Mouse (Mus musculus): Measurements from ENCODE around the gene Rnf144b. TPM values are rescaled to one million over a fixed set of nuclear protein-coding genes. Genes with fewer than 3 reads are reported as not detected.

Gene Rnf144b
- polyA plus RNA-seq, 1 experiment from 2014 or later, result 1.3 TPM

- H3K9me3 ChIP-seq (ENCODE audit: control insufficient read depth, low read length), result no peaks in the 10 kb centered on the region
- no peak overlapping the region for H3K4me3 ChIP-seq (ENCODE audit: low read depth, low read length)
- no peaks in the 10 kb centered on the region for H3K27me3 ChIP-seq (ENCODE audit: control insufficient read depth, insufficient read depth, low read length)
- 80% methylated on average over 3 of the region's 3 CpGs for WGBS
- H3K36me3 ChIP-seq (ENCODE audit: control insufficient read depth, insufficient read depth, low read length), result no peaks in the 10 kb centered on the region
- H3K27ac ChIP-seq (ENCODE audit: low read depth, low read length), result no peak overlapping the region
- ATAC-seq (ENCODE audit: low read depth), result no peak
- no peak overlapping the region for H3K4me2 ChIP-seq (ENCODE audit: low read depth, low read length)
- no peak overlapping the region for H3K9ac ChIP-seq (replicated peaks; ENCODE audit: low read depth, low read length)
- no peaks in the 10 kb centered on the region for H3K4me1 ChIP-seq (ENCODE audit: control insufficient read depth, insufficient read depth, low read length)
Observed at GRCm38 (mm10) chr13:47112924-47113323, 9.5 kb upstream of the Rnf144b start.

- ATAC-seq (ENCODE audit: low read depth), result no peak
- WGBS, result 92% methylated on average over 3 of the region's 3 CpGs
Observed at GRCm38 (mm10) chr13:47116000-47116399, 6.5 kb upstream of the Rnf144b start.

GRCm38 (mm10) chr13:47121333-47121889, 1.0 kb upstream of the Rnf144b start:
- Histone ChIP-seq H3K9ac (replicated peaks; ENCODE audit: low read depth, low read length) (no peak overlapping the region), H3K4me2 (ENCODE audit: low read depth, low read length) (peak overlapping the region; percentile 99; the same call in 1 of the 2 replicates), H3K36me3 (ENCODE audit: control insufficient read depth, insufficient read depth, low read length) (no peaks in the 10 kb centered on the region), H3K9me3 (ENCODE audit: control insufficient read depth, low read length) (no peaks in the 10 kb centered on the region), H3K4me3 (ENCODE audit: low read depth, low read length) (no peak overlapping the region), H3K4me1 (ENCODE audit: control insufficient read depth, insufficient read depth, low read length) (0 out of 2 replicates have a peak, but pooled peaks cover 6% of the 10 kb centered on the region), H3K27me3 (ENCODE audit: control insufficient read depth, insufficient read depth, low read length) (no peaks in the 10 kb centered on the region; the same call in 1 of the 2 replicates), H3K27ac (ENCODE audit: low read depth, low read length) (no peak overlapping the region)
- WGBS, result 36% methylated on average over 12 of the region's 12 CpGs
- no peak for ATAC-seq (ENCODE audit: low read depth)

More at GRCm38 (mm10) chr13:47116000-47116399, 6.5 kb upstream of the Rnf144b start:
- Histone ChIP-seq H3K9ac (replicated peaks; ENCODE audit: low read depth, low read length) (no peak overlapping the region), H3K9me3 (ENCODE audit: control insufficient read depth, low read length) (no peaks in the 10 kb centered on the region), H3K4me3 (ENCODE audit: low read depth, low read length) (no peak overlapping the region), H3K36me3 (ENCODE audit: control insufficient read depth, insufficient read depth, low read length) (no peaks in the 10 kb centered on the region), H3K4me1 (ENCODE audit: control insufficient read depth, insufficient read depth, low read length) (no peaks in the 10 kb centered on the region), H3K27me3 (ENCODE audit: control insufficient read depth, insufficient read depth, low read length) (no peaks in the 10 kb centered on the region), H3K4me2 (ENCODE audit: low read depth, low read length) (no peak overlapping the region), H3K27ac (ENCODE audit: low read depth, low read length) (no peak overlapping the region)

GRCm38 (mm10) chr13:47124449-47124848, 2.0 kb downstream of the Rnf144b start:
- Histone ChIP-seq H3K4me3 (ENCODE audit: low read depth, low read length) (no peak overlapping the region), H3K27ac (ENCODE audit: low read depth, low read length) (no peak overlapping the region), H3K9me3 (ENCODE audit: control insufficient read depth, low read length) (no peaks in the 10 kb centered on the region), H3K27me3 (ENCODE audit: control insufficient read depth, insufficient read depth, low read length) (no peaks in the 10 kb centered on the region; the same call in 1 of the 2 replicates), H3K9ac (replicated peaks; ENCODE audit: low read depth, low read length) (no peak overlapping the region), H3K4me1 (ENCODE audit: control insufficient read depth, insufficient read depth, low read length) (0 out of 2 replicates have a peak, but pooled peaks cover 6% of the 10 kb centered on the region), H3K4me2 (ENCODE audit: low read depth, low read length) (no peak overlapping the region), H3K36me3 (ENCODE audit: control insufficient read depth, insufficient read depth, low read length) (no peaks in the 10 kb centered on the region)
- no peak for ATAC-seq (ENCODE audit: low read depth)
- 55% methylated on average over 3 of the region's 3 CpGs for WGBS

- WGBS, result 83% methylated on average over 6 of the region's 6 CpGs
- H3K4me2 ChIP-seq (ENCODE audit: low read depth, low read length), result no peak overlapping the region
- 0 out of 2 replicates have a peak, but pooled peaks cover 6% of the 10 kb centered on the region for H3K4me1 ChIP-seq (ENCODE audit: control insufficient read depth, insufficient read depth, low read length)
- no peak overlapping the region for H3K27ac ChIP-seq (ENCODE audit: low read depth, low read length)
- H3K27me3 ChIP-seq (ENCODE audit: control insufficient read depth, insufficient read depth, low read length), result no peaks in the 10 kb centered on the region; the same call in 1 of the 2 replicates
- no peak for ATAC-seq (ENCODE audit: low read depth)
- no peak overlapping the region for H3K9ac ChIP-seq (replicated peaks; ENCODE audit: low read depth, low read length)
- H3K36me3 ChIP-seq (ENCODE audit: control insufficient read depth, insufficient read depth, low read length), result no peaks in the 10 kb centered on the region
- H3K9me3 ChIP-seq (ENCODE audit: control insufficient read depth, low read length), result no peaks in the 10 kb centered on the region
- no peak overlapping the region for H3K4me3 ChIP-seq (ENCODE audit: low read depth, low read length)
Observed at GRCm38 (mm10) chr13:47124986-47125385, 2.5 kb downstream of the Rnf144b start.

GRCm38 (mm10) chr13:47125595-47125994, 3.1 kb downstream of the Rnf144b start:
- 70% methylated on average over 5 of the region's 5 CpGs for WGBS

GRCm38 (mm10) chr13:47129090-47129489, 6.6 kb downstream of the Rnf144b start:
- Histone ChIP-seq H3K4me3 (ENCODE audit: low read depth, low read length) (no peak overlapping the region), H3K9me3 (ENCODE audit: control insufficient read depth, low read length) (no peaks in the 10 kb centered on the region), H3K36me3 (ENCODE audit: control insufficient read depth, insufficient read depth, low read length) (no peaks in the 10 kb centered on the region), H3K27me3 (ENCODE audit: control insufficient read depth, insufficient read depth, low read length) (no peaks in the 10 kb centered on the region), H3K27ac (ENCODE audit: low read depth, low read length) (no peak overlapping the region), H3K4me2 (ENCODE audit: low read depth, low read length) (no peak overlapping the region), H3K9ac (replicated peaks; ENCODE audit: low read depth, low read length) (no peak overlapping the region), H3K4me1 (ENCODE audit: control insufficient read depth, insufficient read depth, low read length) (no peaks in the 10 kb centered on the region)
- WGBS, result 67% methylated on average over 4 of the region's 4 CpGs
- ATAC-seq (ENCODE audit: low read depth), result no peak

More at GRCm38 (mm10) chr13:47125595-47125994, 3.1 kb downstream of the Rnf144b start:
- ATAC-seq (ENCODE audit: low read depth), result no peak
- Histone ChIP-seq H3K9me3 (ENCODE audit: control insufficient read depth, low read length) (no peaks in the 10 kb centered on the region), H3K9ac (replicated peaks; ENCODE audit: low read depth, low read length) (no peak overlapping the region), H3K36me3 (ENCODE audit: control insufficient read depth, insufficient read depth, low read length) (no peaks in the 10 kb centered on the region), H3K27me3 (ENCODE audit: control insufficient read depth, insufficient read depth, low read length) (no peaks in the 10 kb centered on the region; the same call in 1 of the 2 replicates), H3K4me1 (ENCODE audit: control insufficient read depth, insufficient read depth, low read length) (0 out of 2 replicates have a peak, but pooled peaks cover 6% of the 10 kb centered on the region), H3K4me3 (ENCODE audit: low read depth, low read length) (no peak overlapping the region), H3K27ac (ENCODE audit: low read depth, low read length) (no peak overlapping the region), H3K4me2 (ENCODE audit: low read depth, low read length) (no peak overlapping the region)

GRCm38 (mm10) chr13:47133058-47133457, 10.6 kb downstream of the Rnf144b start:
- Histone ChIP-seq H3K4me1 (ENCODE audit: control insufficient read depth, insufficient read depth, low read length) (no peaks in the 10 kb centered on the region), H3K4me2 (ENCODE audit: low read depth, low read length) (no peak overlapping the region), H3K36me3 (ENCODE audit: control insufficient read depth, insufficient read depth, low read length) (no peaks in the 10 kb centered on the region), H3K9ac (replicated peaks; ENCODE audit: low read depth, low read length) (no peak overlapping the region), H3K27ac (ENCODE audit: low read depth, low read length) (no peak overlapping the region), H3K27me3 (ENCODE audit: control insufficient read depth, insufficient read depth, low read length) (no peaks in the 10 kb centered on the region), H3K9me3 (ENCODE audit: control insufficient read depth, low read length) (no peaks in the 10 kb centered on the region), H3K4me3 (ENCODE audit: low read depth, low read length) (no peak overlapping the region)
- 93% methylated on average over 8 of the region's 8 CpGs for WGBS
- no peak for ATAC-seq (ENCODE audit: low read depth)

- WGBS, result 96% methylated on average over 7 of the region's 7 CpGs
- Histone ChIP-seq H3K36me3 (ENCODE audit: control insufficient read depth, insufficient read depth, low read length) (no peaks in the 10 kb centered on the region), H3K9me3 (ENCODE audit: control insufficient read depth, low read length) (0 out of 2 replicates have a peak, but pooled peaks cover 4% of the 10 kb centered on the region), H3K4me2 (ENCODE audit: low read depth, low read length) (no peak overlapping the region), H3K4me1 (ENCODE audit: control insufficient read depth, insufficient read depth, low read length) (no peaks in the 10 kb centered on the region), H3K4me3 (ENCODE audit: low read depth, low read length) (no peak overlapping the region), H3K27ac (ENCODE audit: low read depth, low read length) (no peak overlapping the region), H3K27me3 (ENCODE audit: control insufficient read depth, insufficient read depth, low read length) (no peaks in the 10 kb centered on the region), H3K9ac (replicated peaks; ENCODE audit: low read depth, low read length) (no peak overlapping the region)
- ATAC-seq (ENCODE audit: low read depth), result no peak
Observed at GRCm38 (mm10) chr13:47134836-47135235, 12.4 kb downstream of the Rnf144b start.
